Mouse (Mus musculus) neural tube, embryonic 13.5 days (tissue): Measurements from ENCODE around the gene Kcnma1. TPM values are rescaled to one million over a fixed set of nuclear protein-coding genes. Genes with fewer than 3 reads are reported as not detected.

Experiments
- ATAC-seq: fragments of 200-750 bp; cut with Nextera tagmentation; 2 replicates; pipeline ENCODE4 v1.8.0; 2017; ENCODE audit warnings: low read depth, mild to moderate bottlenecking, moderate TSS enrichment, moderate library complexity
- H3K27ac ChIP-seq: fragments of 300-500 bp; sonication (generic); replicated peaks from 2 replicates; pipeline ENCODE4 v1.5.1; 2015; ENCODE audit warnings: moderate library complexity, mild to moderate bottlenecking, inconsistent platforms
- H3K27me3 ChIP-seq: fragments of 300-500 bp; sonication (generic); 2 replicates; pipeline ENCODE4 v1.6.1; 2015; ENCODE audit warnings: mild to moderate bottlenecking, inconsistent platforms
- H3K36me3 ChIP-seq: fragments of 300-500 bp; sonication (generic); 2 replicates; pipeline ENCODE4 v1.6.1; 2015; ENCODE audit warnings: mild to moderate bottlenecking, inconsistent platforms
- H3K4me1 ChIP-seq: fragments of 300-500 bp; sonication (generic); replicated peaks from 2 replicates; pipeline ENCODE4 v1.6.1; 2015; ENCODE audit warnings: inconsistent platforms
- H3K4me2 ChIP-seq: fragments of 300-500 bp; sonication (generic); 2 replicates; pipeline ENCODE4 v1.6.1; 2015; ENCODE audit warnings: inconsistent platforms, mild to moderate bottlenecking, moderate library complexity
- H3K4me3 ChIP-seq: fragments of 300-500 bp; sonication (generic); 2 replicates; pipeline ENCODE4 v1.5.1; 2015; ENCODE audit warnings: mild to moderate bottlenecking, inconsistent platforms
- H3K9ac ChIP-seq: fragments of 300-500 bp; sonication (generic); 2 replicates; pipeline ENCODE4 v1.6.1; 2015; ENCODE audit warnings: moderate library complexity, mild to moderate bottlenecking, inconsistent platforms
- H3K9me3 ChIP-seq: fragments of 300-500 bp; sonication (generic); 2 replicates; pipeline ENCODE4 v1.6.1; 2016; ENCODE audit warnings: inconsistent platforms
- WGBS: fragments of 180-500 bp; shearing (Covaris S2); methylation state at CpG from one replicate; pipeline ENCODE4 v1.1.7; 2015; 5-methylcytosine and 5-hydroxymethylcytosine counted together
- polyA plus RNA-seq: library from polyadenylated mRNA; unstranded; fragments of >200 nt; fragmentation: Nextera tagmentation; extraction: Ambion mirVana; gene quantifications from 2 replicates; pipeline ENCODE4 v1.2.1, GENCODE M21; 2015

Kcnma1 gene
- polyA plus RNA-seq, 1 experiment from 2014 or later, result 13.1 TPM

GRCm38 (mm10) chr14:23492581-23493360 lies 521.5 kb downstream of the Kcnma1 start:
- Histone ChIP-seq H3K9ac (no peak overlapping the region), H3K4me2 (no peak overlapping the region), H3K36me3 (no peaks in the 10 kb centered on the region), H3K9me3 (no peaks in the 10 kb centered on the region), H3K27me3 (no peaks in the 10 kb centered on the region), H3K27ac (no peak overlapping the region), H3K4me1 (no peaks in the 10 kb centered on the region), H3K4me3 (no peak overlapping the region)
- WGBS, result 93% methylated on average over 9 of the region's 9 CpGs
- ATAC-seq, result no peak

GRCm38 (mm10) chr14:23491359-23491758 lies 522.9 kb downstream of the Kcnma1 start:
- Histone ChIP-seq H3K36me3 (no peaks in the 10 kb centered on the region), H3K4me3 (no peak overlapping the region), H3K4me1 (no peaks in the 10 kb centered on the region), H3K9ac (no peak overlapping the region), H3K27me3 (no peaks in the 10 kb centered on the region), H3K27ac (no peak overlapping the region), H3K4me2 (no peak overlapping the region), H3K9me3 (no peaks in the 10 kb centered on the region)
- no peak for ATAC-seq
- WGBS, result 36% methylated on average over 2 of the region's 2 CpGs

- Histone ChIP-seq H3K36me3 (no peaks in the 10 kb centered on the region), H3K4me2 (no peak overlapping the region), H3K4me3 (no peak overlapping the region), H3K27me3 (no peaks in the 10 kb centered on the region), H3K9me3 (no peaks in the 10 kb centered on the region), H3K27ac (no peak overlapping the region), H3K4me1 (no peaks in the 10 kb centered on the region), H3K9ac (no peak overlapping the region)
- WGBS, result 96% methylated on average over 1 of the region's 1 CpGs
- ATAC-seq, result no peak
Measured at GRCm38 (mm10) chr14:23486687-23487086, 527.6 kb downstream of the Kcnma1 start.

GRCm38 (mm10) chr14:23485802-23486500 lies 528.3 kb downstream of the Kcnma1 start:
- Histone ChIP-seq H3K27me3 (no peaks in the 10 kb centered on the region), H3K9ac (no peak overlapping the region), H3K9me3 (no peaks in the 10 kb centered on the region), H3K27ac (no peak overlapping the region), H3K4me3 (no peak overlapping the region), H3K4me2 (no peak overlapping the region), H3K36me3 (no peaks in the 10 kb centered on the region), H3K4me1 (no peaks in the 10 kb centered on the region)
- no peak for ATAC-seq
- 83% methylated on average over 7 of the region's 7 CpGs for WGBS

GRCm38 (mm10) chr14:23475129-23475528 lies 539.2 kb downstream of the Kcnma1 start:
- Histone ChIP-seq H3K4me1 (no peaks in the 10 kb centered on the region; the same call in 1 of the 2 replicates), H3K27me3 (no peaks in the 10 kb centered on the region), H3K4me3 (no peak overlapping the region), H3K9me3 (no peaks in the 10 kb centered on the region), H3K9ac (no peak overlapping the region), H3K4me2 (no peak overlapping the region), H3K27ac (no peak overlapping the region), H3K36me3 (no peaks in the 10 kb centered on the region)
- WGBS, result 87% methylated on average over 4 of the region's 4 CpGs
- ATAC-seq, result no peak

GRCm38 (mm10) chr14:23470071-23470470 lies 544.2 kb downstream of the Kcnma1 start:
- Histone ChIP-seq H3K9me3 (no peaks in the 10 kb centered on the region), H3K9ac (no peak overlapping the region), H3K4me3 (no peak overlapping the region), H3K4me1 (no peaks in the 10 kb centered on the region; the same call in 1 of the 2 replicates), H3K27me3 (no peaks in the 10 kb centered on the region), H3K27ac (no peak overlapping the region), H3K4me2 (no peak overlapping the region), H3K36me3 (no peaks in the 10 kb centered on the region)
- WGBS, result 68% methylated on average over 2 of the region's 2 CpGs
- ATAC-seq, result no peak

- Histone ChIP-seq H3K9me3 (no peaks in the 10 kb centered on the region), H3K4me2 (no peak overlapping the region), H3K9ac (no peak overlapping the region), H3K36me3 (no peaks in the 10 kb centered on the region), H3K27ac (no peak overlapping the region), H3K4me3 (no peak overlapping the region), H3K27me3 (no peaks in the 10 kb centered on the region), H3K4me1 (peaks cover 18% of the 10 kb centered on the region)
- ATAC-seq, result no peak
- 72% methylated on average over 2 of the region's 2 CpGs for WGBS
Measured at GRCm38 (mm10) chr14:23465135-23465534, 549.2 kb downstream of the Kcnma1 start.

- WGBS, result 68% methylated on average over 4 of the region's 4 CpGs
- H3K36me3 ChIP-seq, result no peaks in the 10 kb centered on the region
- no peaks in the 10 kb centered on the region for H3K9me3 ChIP-seq
- H3K4me3 ChIP-seq, result no peak overlapping the region
- H3K4me2 ChIP-seq, result no peak overlapping the region
- peaks cover 50% of the 10 kb centered on the region for H3K4me1 ChIP-seq
- no peaks in the 10 kb centered on the region for H3K27me3 ChIP-seq
- no peak overlapping the region for H3K27ac ChIP-seq
- no peak overlapping the region for H3K9ac ChIP-seq
- ATAC-seq, result no peak
Measured at GRCm38 (mm10) chr14:23458560-23458959, 555.7 kb downstream of the Kcnma1 start.

- Histone ChIP-seq H3K4me3 (no peak overlapping the region), H3K36me3 (no peaks in the 10 kb centered on the region), H3K9ac (no peak overlapping the region), H3K4me2 (no peak overlapping the region), H3K27me3 (no peaks in the 10 kb centered on the region), H3K4me1 (peaks cover 21% of the 10 kb centered on the region; the same call in 1 of the 2 replicates), H3K9me3 (no peaks in the 10 kb centered on the region), H3K27ac (no peak overlapping the region)
- 42% methylated on average over 6 of the region's 6 CpGs for WGBS
- ATAC-seq, result no peak
Measured at GRCm38 (mm10) chr14:23451681-23452080, 562.6 kb downstream of the Kcnma1 start.

GRCm38 (mm10) chr14:23437467-23437866 lies 576.8 kb downstream of the Kcnma1 start:
- Histone ChIP-seq H3K9ac (no peak overlapping the region), H3K4me1 (no peaks in the 10 kb centered on the region), H3K9me3 (no peaks in the 10 kb centered on the region), H3K4me2 (no peak overlapping the region), H3K27me3 (no peaks in the 10 kb centered on the region), H3K36me3 (no peaks in the 10 kb centered on the region), H3K4me3 (no peak overlapping the region), H3K27ac (no peak overlapping the region)
- ATAC-seq, result no peak
- WGBS, result 83% methylated on average over 3 of the region's 3 CpGs

- Histone ChIP-seq H3K27me3 (0 out of 2 replicates have a peak, but pooled peaks cover under 1% of the 10 kb centered on the region), H3K4me2 (no peak overlapping the region), H3K36me3 (no peaks in the 10 kb centered on the region), H3K9ac (no peak overlapping the region), H3K4me1 (no peaks in the 10 kb centered on the region), H3K27ac (no peak overlapping the region), H3K4me3 (no peak overlapping the region), H3K9me3 (no peaks in the 10 kb centered on the region)
- WGBS, result 81% methylated on average over 8 of the region's 8 CpGs
- no peak for ATAC-seq
Measured at GRCm38 (mm10) chr14:23435861-23436260, 578.4 kb downstream of the Kcnma1 start.

GRCm38 (mm10) chr14:23430006-23430405 lies 584.3 kb downstream of the Kcnma1 start:
- no peaks in the 10 kb centered on the region for H3K36me3 ChIP-seq
- ATAC-seq, result no peak

More at GRCm38 (mm10) chr14:23430006-23430405, 584.3 kb downstream of the Kcnma1 start:
- Histone ChIP-seq H3K4me3 (no peak overlapping the region), H3K4me1 (no peaks in the 10 kb centered on the region; the same call in 1 of the 2 replicates), H3K9ac (no peak overlapping the region), H3K9me3 (no peaks in the 10 kb centered on the region), H3K4me2 (no peak overlapping the region), H3K27ac (no peak overlapping the region), H3K27me3 (peaks cover 5% of the 10 kb centered on the region; the same call in 1 of the 2 replicates)
- WGBS, result 78% methylated on average over 2 of the region's 2 CpGs
